Mouse (Mus musculus) forebrain, postnatal 0 days (tissue): ENCODE measurements at regions not wholly inside any gene's neighbourhood (a gene's known extent, or its start where the extent isn't known, plus 50 kb on each side); places are given as distances from the start of the nearest gene placed in this dataset.

Source experiments
- ATAC-seq: fragments of 200-750 bp; cut with Nextera tagmentation; 2 replicates; pipeline ENCODE4 v1.8.0; 2017; ENCODE audit warnings: mild to moderate bottlenecking, moderate library complexity
- DNase-seq: peaks from one replicate; pipeline ENCODE4 v3.0.0-alpha.2; 2015
- H3K27ac ChIP-seq: fragments of 300-500 bp; sonication (generic); 2 replicates; pipeline ENCODE4 v1.5.1; 2014; ENCODE audit warnings: low read depth, mild to moderate bottlenecking, antibody characterized with exemption, low read length, moderate library complexity, mixed read lengths
- H3K27me3 ChIP-seq: fragments of 300-500 bp; sonication (generic); 2 replicates; pipeline ENCODE4 v1.6.1; 2014; ENCODE audit warnings: mild to moderate bottlenecking, low read length, mixed read lengths; ENCODE audit not compliant: insufficient read depth
- H3K36me3 ChIP-seq: fragments of 300-500 bp; sonication (generic); 2 replicates; pipeline ENCODE4 v1.6.1; 2014; ENCODE audit warnings: mild to moderate bottlenecking, moderate library complexity; ENCODE audit not compliant: insufficient read depth
- H3K4me1 ChIP-seq: fragments of 300-500 bp; sonication (generic); 2 replicates; pipeline ENCODE4 v1.6.1; 2014; ENCODE audit warnings: antibody characterized with exemption; ENCODE audit not compliant: insufficient read depth
- H3K4me2 ChIP-seq: fragments of 300-500 bp; sonication (generic); 2 replicates; pipeline ENCODE4 v1.6.1; 2014; ENCODE audit warnings: low read depth, mild to moderate bottlenecking, moderate library complexity
- H3K4me3 ChIP-seq: fragments of 300-500 bp; sonication (generic); 2 replicates; pipeline ENCODE4 v1.5.1; 2014; ENCODE audit warnings: low read depth, low read length, mixed read lengths
- H3K9ac ChIP-seq: fragments of 300-500 bp; sonication (generic); 2 replicates; pipeline ENCODE4 v1.6.1; 2014; ENCODE audit warnings: mild to moderate bottlenecking
- H3K9me3 ChIP-seq: fragments of 300-500 bp; sonication (generic); 2 replicates; pipeline ENCODE4 v1.6.1; 2016; ENCODE audit warnings: low read length
- CTCF ChIP-seq: sonication (generic); IDR thresholded peaks from 2 replicates; pipeline ENCODE4 v1.5.1; 2016; ENCODE audit warnings: antibody characterized with exemption, control low read depth, low read depth
- WGBS: fragments of 180-500 bp; shearing (Covaris S2); extraction: QIAGEN DNeasy Blood & Tissue Kit; methylation state at CpG from one replicate; pipeline ENCODE4 v1.1.7; 2014; 5-methylcytosine and 5-hydroxymethylcytosine counted together

DNA sequence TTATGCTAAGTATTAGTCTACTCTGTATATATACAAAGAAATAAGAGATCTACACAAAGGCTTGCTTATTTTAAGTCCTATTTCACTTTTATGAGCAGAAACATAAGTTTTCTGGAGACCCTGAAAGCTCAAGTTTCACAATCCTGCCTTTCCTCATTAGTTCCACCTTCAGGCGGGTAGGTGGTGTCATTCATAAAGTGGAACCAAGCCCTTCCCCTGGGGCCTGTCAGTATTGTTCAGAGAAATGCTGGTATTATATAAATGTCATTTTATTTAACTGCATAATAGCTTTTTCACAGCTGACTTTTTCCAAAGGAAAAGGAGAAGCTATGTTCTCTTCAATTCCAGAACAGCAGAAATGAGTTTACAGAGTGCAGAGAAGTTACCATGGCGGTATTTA is 81.1 kb upstream of the Vgll2 start:
- H3K9ac ChIP-seq: no peak overlapping the region
- TF ChIP-seq CTCF: no peak
- no peak for DNase-seq
- ATAC-seq: no peak
- H3K27ac ChIP-seq: no peak overlapping the region
- H3K36me3 ChIP-seq: no peaks in the 10 kb centered on the region
- no peaks in the 10 kb centered on the region for H3K4me1 ChIP-seq
- H3K27me3 ChIP-seq: no peaks in the 10 kb centered on the region
- H3K9me3 ChIP-seq: no peaks in the 10 kb centered on the region
- H3K4me3 ChIP-seq: no peak overlapping the region
- H3K4me2 ChIP-seq: no peak overlapping the region
- 85% methylated on average over 2 of the region's 2 CpGs for WGBS

DNA sequence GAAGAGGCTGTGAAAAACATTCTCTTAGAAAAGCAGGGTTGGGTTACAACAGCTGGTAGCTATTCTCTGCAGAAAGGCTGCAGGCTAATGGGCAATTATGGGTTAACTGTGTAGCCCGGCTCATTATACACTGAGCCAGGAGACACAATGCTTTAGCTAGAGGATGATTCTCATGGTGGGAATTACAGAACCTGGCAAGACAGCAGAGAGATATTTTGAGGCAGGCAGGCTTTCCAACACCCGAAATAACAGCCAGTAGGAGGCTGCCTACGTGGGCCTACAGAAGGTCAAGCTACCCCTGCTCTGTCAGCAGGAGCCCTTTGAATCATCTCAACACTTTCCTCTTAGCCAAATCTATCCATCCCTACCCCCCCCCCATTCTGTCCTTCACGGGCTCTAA is 76.6 kb upstream of the Vgll2 start:
- 27% methylated on average over 4 of the region's 4 CpGs for WGBS
- peak; percentile 70 for ATAC-seq
- TF ChIP-seq CTCF: no peak

DNA sequence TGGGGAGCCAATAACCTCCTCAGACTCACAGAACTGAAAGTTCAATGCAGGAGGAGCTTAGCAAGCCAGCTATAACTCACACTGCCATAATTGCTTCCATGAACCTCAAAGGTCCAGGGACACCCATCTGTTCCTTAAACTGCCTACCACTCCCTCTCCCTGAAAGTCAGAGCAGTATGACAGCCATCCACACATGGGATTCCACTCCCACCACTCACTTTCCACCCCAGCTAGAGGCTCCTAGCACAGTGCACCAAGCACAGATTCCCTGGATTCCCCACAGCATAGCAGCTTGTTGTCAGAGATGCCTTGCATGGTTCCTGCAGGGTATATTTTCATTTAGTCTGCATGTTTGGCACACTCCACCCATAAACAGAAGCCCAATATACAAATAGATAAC is 76.1 kb upstream of the Vgll2 start:
- H3K27me3 ChIP-seq: no peaks in the 10 kb centered on the region
- no peaks in the 10 kb centered on the region for H3K4me1 ChIP-seq
- no peak overlapping the region for H3K4me2 ChIP-seq
- no peak for TF ChIP-seq CTCF
- ATAC-seq (0 out of 2 replicates have a peak, but pooled peaks have one; percentile 14), DNase-seq (no peak)
- no peaks in the 10 kb centered on the region for H3K36me3 ChIP-seq
- no peak overlapping the region for H3K27ac ChIP-seq
- H3K9me3 ChIP-seq: no peaks in the 10 kb centered on the region
- H3K4me3 ChIP-seq: no peak overlapping the region
- no peak overlapping the region for H3K9ac ChIP-seq

More for the DNA sequence above, 76.6 kb upstream of the Vgll2 start:
- H3K4me1 ChIP-seq: no peaks in the 10 kb centered on the region
- H3K36me3 ChIP-seq: no peaks in the 10 kb centered on the region
- no peak overlapping the region for H3K4me3 ChIP-seq
- no peak for DNase-seq
- H3K9ac ChIP-seq: no peak overlapping the region
- no peaks in the 10 kb centered on the region for H3K9me3 ChIP-seq
- H3K27me3 ChIP-seq: no peaks in the 10 kb centered on the region
- no peak overlapping the region for H3K27ac ChIP-seq
- no peak overlapping the region for H3K4me2 ChIP-seq

DNA sequence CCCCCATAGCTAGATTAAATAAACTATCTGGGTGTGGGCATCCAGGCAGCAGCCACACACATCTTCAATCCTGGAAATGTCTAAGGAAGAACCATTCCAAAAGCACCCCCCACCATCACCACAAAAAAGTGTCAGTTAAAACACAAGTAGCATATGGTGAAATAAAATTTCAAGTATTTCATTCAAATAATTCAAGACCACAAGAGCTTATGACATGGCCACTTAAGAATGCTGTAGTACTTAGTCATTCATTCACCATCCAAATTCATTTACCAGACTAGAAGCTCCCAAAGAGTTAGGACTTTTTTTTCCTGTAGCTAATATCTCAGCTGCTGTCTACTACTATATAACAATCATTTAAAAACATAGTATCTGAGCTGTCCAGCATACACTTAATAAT is 75.4 kb upstream of the Vgll2 start:
- Histone ChIP-seq H3K9ac (no peak overlapping the region), H3K4me3 (no peak overlapping the region), H3K9me3 (no peaks in the 10 kb centered on the region), H3K27me3 (no peaks in the 10 kb centered on the region), H3K36me3 (no peaks in the 10 kb centered on the region), H3K4me2 (no peak overlapping the region), H3K27ac (no peak overlapping the region), H3K4me1 (no peaks in the 10 kb centered on the region)
- ATAC-seq (no peak), DNase-seq (no peak)
- TF ChIP-seq CTCF: no peak

DNA sequence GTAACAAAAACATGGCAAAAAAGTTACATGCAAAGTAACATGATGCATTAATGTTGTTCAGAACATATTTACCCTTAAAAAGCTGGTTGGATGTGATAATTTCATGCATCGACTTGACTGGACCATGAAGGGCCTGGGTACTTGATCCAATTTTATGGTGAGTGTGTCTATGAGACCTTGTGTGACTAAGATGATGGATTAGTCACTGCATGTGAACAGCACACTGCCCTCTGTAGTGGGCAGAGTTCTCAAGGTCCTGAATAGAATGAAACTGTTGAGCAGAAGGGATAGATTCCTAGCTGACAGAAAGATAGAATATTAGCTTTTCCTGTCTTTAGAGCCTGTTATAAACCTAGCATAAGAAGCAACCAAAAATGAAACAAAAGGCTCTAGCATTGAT is 72.3 kb upstream of the Vgll2 start:
- ATAC-seq (no peak), DNase-seq (no peak)
- Histone ChIP-seq H3K4me3 (no peak overlapping the region), H3K27ac (no peak overlapping the region), H3K9me3 (no peaks in the 10 kb centered on the region), H3K36me3 (no peaks in the 10 kb centered on the region), H3K4me1 (no peaks in the 10 kb centered on the region), H3K27me3 (no peaks in the 10 kb centered on the region), H3K9ac (no peak overlapping the region), H3K4me2 (no peak overlapping the region)
- 95% methylated on average over 1 of the region's 1 CpGs for WGBS
- no peak for TF ChIP-seq CTCF

DNA sequence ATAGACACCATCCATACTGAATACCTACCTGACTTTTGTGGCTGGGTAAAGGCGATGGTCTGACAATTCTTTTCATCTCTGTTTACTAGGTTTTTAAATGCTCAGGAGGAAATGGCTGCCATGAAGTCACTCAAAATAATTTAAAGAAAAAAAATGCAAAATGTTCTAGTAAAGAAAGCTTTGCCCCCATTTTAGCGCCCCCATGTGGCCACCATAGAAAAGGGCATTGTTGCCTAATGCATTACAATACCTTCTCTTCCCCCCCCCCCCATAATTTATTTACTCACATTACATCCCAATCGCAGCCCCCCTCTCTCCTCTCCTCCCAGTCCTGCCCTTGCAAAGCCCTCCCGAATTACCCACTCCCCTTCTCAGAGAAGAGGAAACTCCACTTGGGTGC is 70.3 kb upstream of the Vgll2 start:
- 62% methylated on average over 4 of the region's 4 CpGs for WGBS
- DNase-seq: no peak
- Histone ChIP-seq H3K4me2 (no peak overlapping the region), H3K4me1 (no peaks in the 10 kb centered on the region), H3K27me3 (no peaks in the 10 kb centered on the region), H3K9ac (no peak overlapping the region), H3K9me3 (no peaks in the 10 kb centered on the region), H3K27ac (no peak overlapping the region), H3K36me3 (no peaks in the 10 kb centered on the region), H3K4me3 (no peak overlapping the region)
- no peak for ATAC-seq
- TF ChIP-seq CTCF: no peak

DNA sequence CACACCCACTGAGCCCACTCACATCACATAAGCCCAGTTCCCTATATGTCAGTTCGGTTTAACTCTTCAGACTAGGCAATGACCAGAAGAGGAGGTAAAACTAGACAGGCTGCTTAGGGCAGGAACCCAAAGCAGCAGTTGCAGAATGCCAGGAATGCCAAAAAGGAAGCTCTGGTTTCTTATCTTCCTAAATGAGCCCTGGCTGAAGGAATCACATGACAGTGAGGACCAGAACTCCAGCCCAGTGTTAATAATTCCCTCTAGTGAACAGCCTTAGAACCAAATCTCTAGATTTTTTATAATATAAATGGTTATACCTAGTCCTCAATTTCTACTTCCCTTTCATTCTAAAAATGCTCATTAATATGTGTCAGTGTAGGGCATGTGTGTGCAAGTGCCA is 65.8 kb upstream of the Vgll2 start:
- Histone ChIP-seq H3K36me3 (no peaks in the 10 kb centered on the region), H3K27me3 (no peaks in the 10 kb centered on the region), H3K4me2 (no peak overlapping the region), H3K4me1 (no peaks in the 10 kb centered on the region), H3K9ac (no peak overlapping the region), H3K27ac (no peak overlapping the region), H3K4me3 (no peak overlapping the region), H3K9me3 (no peaks in the 10 kb centered on the region)
- no peak for DNase-seq
- TF ChIP-seq CTCF: no peak
- ATAC-seq: no peak
- 74% methylated on average over 1 of the region's 1 CpGs for WGBS

DNA sequence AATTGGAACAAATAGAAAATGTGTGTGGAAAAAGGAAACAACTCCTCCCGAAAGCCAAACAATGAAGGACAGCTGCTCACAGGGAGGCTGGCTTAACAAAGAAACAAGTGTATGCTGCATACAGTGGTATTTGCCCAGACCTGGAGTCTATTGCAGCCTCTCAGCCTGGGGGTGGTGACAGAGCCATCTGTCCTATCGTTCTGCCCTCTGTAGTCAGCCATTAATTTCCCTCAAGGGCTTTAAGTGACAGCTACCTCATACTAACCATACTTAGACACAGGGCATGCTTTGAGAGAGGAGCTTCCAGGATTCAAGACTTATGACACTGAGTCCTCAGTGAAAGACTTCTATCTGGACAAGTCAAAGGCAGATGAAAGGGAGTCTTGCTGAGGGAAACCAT is 60.8 kb upstream of the Vgll2 start:
- DNase-seq (no peak), ATAC-seq (peak; percentile 53; the same call in 1 of the 2 replicates)
- Histone ChIP-seq H3K4me1 (no peaks in the 10 kb centered on the region), H3K4me3 (no peak overlapping the region), H3K9ac (no peak overlapping the region), H3K4me2 (no peak overlapping the region), H3K27ac (no peak overlapping the region), H3K36me3 (no peaks in the 10 kb centered on the region), H3K9me3 (no peaks in the 10 kb centered on the region), H3K27me3 (no peaks in the 10 kb centered on the region)
- WGBS: 8% methylated on average over 2 of the region's 2 CpGs
- no peak for TF ChIP-seq CTCF
